Mouse (Mus musculus): ENCODE measurements at regions not wholly inside any gene's neighbourhood (a gene's known extent, or its start where the extent isn't known, plus 50 kb on each side); places are given as distances from the start of the nearest gene placed in this dataset.

DNA sequence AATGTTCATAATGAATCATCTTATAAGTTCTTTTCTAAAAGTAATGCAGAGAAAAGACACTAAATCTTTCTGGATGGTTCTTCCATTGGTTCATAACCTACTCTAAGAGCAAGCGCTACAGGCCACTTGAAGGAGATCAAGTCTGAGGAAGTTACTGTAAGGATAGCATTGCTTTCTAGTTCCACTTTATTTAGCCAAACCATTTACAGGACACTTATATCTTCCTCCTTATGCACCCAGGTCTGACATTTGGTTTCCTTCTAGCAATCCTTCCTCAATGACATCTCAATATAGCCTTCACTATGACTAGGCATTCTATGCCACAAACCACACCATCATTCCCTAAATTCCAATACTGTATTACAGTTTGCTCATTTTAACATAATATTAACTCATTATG lies 316.0 kb downstream of the Gm11361 start:
- no peak for DNase-seq (ENCODE audit: low spot score)

DNA sequence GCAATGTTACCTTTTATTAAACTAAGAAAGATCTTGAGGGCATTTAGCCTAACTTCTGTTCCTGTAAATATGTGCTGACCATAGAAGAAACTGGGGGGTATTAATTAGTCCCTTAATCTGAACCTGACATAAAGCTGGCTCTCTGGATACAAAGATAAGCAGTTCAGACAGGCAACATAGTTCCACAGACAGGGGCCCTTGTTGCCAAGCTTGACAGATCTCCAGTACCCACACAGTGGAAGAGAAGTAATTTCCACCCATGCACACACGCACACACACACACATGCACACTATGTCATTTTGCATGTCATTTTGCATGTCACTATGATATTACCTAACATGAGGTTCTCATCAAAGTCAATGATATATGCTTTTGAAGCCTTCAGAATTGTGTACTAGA lies 315.1 kb downstream of the Gm11361 start:
- no peak for DNase-seq (ENCODE audit: low spot score)

DNA sequence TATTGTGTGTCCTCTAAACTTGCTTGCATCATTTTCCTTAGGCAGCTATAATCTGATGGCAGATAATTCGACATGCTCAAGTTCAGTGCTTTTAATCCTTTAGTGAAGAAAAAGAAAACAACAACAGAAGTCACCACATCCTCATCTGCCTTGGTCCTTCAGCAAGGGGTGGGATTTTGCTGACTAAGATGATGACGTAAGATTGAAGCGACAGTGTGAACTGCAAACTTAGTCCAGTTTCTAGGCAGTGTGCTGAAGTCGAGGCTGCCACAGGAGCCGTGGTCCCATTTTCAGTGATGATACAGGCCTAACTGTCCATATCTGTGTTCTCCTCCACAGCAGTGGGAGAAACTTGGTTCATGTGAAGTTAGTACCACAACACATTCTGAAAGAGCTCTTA lies 314.4 kb downstream of the Gm11361 start:
- DNase-seq (ENCODE audit: low spot score) = no peak

DNA sequence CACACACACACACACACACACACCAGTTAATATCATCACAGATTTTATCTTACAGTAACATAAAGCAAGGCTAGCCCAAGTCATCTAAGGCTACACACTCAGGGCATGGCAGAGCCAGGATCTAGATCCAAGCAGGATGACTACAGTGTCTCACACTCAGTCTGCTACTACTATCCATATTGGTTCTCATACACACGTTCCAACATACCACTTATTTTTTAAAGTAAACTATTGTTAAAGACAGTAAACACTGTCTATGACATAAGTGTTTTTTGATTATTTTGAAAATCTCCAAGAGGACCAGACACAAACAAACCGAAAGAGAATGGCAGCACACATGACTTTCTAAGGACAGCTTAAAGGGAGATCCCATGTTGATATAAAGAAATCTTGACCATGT lies 306.3 kb downstream of the Gm11361 start:
- no peak for DNase-seq (ENCODE audit: low spot score)

DNA sequence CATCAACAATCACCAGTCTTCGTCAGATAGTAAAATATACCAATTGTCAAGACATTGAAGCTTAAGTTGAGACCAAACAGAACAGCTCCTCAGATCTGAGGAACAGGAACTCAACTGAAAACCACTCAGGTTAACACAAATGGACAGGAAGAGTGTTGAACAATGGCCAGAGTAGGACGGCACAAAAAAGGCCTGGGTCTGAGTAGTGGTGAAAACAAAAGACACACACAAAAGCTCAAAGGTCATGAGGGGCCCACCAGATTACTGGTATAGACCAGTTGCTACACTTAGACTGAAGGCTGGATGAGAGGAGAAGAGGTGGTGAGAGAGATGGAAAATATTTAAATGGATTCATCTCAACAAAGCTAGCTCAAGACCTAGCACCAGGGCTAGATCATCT lies 302.8 kb downstream of the Gm11361 start:
- DNase-seq (ENCODE audit: low spot score) = no peak

DNA sequence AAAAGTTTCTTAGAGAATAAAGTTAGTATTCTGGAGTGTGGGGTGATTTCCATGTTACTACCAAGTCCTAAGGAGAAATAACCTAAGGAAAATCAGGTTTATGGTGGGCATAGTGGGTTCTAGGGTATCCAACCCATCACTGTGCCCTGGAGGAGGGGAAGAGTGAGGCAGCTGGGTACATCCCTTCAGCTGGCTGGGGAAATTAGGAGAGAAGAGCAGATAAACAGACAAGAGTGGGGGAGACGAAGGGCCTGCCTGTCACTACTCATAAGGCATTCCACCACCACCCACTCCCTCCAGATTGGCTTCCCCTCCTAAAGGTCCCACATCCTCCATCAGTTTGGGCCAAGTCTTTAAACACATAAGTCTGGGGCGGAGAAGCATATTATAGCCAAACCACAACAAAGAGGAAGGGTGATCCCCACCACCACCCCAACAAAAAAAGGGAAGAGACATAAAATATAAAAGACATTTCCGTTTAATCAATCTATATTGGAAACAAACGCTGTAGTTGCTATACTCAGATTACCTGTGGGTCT lies 299.8 kb downstream of the Gm11361 start:
- DNase-seq (ENCODE audit: low spot score) = no peak

DNA sequence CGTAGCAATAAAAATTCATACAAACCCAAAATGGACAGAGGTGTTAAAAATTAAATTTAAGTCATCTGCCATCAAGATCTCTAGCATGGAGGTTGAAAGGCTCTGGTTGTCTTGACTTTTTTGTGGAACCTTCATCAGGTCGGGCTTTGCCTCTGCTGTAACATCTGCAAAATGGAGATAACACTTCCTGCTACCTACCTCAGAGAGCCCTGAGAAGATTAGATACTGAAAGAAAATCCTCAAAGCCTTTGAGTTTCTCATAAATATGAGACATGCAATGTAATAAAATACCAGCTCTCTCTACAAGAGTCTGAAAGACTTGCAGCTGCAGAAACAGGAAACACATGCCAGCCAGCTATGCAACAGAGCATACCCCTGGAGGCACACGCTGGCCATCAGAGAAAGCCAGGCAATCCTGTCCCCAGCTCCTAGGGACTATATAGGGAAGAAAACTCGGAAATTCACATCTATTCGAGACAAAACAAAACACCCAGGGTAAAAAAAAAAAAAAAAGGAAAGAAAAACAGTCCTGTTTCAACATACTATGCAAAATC lies 299.1 kb downstream of the Gm11361 start:
- DNase-seq (ENCODE audit: low spot score) = no peak

DNA sequence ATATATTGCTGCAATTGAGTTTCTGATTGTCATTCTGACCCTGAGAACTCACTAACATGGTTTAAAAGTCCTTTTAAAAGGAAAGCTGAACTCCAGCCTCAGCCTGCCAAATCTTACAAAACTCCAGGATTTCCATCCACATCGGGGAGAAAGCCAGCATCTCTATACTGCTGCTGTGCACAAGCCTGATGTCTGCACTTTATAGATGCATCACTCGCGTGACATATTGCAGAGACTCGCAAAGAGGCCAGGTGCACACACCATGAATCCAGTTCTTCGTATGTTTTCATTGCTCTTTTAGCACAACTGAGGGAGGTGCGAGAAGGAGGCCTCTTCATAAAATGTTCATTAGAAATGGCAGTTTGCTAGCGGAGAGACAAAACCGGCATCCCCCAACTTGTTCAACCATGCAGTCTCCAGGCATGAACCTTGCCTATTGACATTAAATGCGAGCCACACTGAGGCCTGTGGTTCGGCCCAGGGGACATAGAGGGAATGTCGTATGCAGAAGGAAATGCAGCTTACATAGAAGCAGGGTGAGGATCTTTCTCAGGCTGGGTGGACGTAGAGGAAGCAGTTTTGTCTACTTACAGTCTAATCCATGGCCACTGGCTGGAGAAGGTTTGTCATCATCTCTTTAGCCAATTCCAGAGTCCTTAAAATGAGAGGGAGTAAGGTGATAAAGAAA lies 297.0 kb downstream of the Gm11361 start:
- no peak for DNase-seq (ENCODE audit: low spot score)

DNA sequence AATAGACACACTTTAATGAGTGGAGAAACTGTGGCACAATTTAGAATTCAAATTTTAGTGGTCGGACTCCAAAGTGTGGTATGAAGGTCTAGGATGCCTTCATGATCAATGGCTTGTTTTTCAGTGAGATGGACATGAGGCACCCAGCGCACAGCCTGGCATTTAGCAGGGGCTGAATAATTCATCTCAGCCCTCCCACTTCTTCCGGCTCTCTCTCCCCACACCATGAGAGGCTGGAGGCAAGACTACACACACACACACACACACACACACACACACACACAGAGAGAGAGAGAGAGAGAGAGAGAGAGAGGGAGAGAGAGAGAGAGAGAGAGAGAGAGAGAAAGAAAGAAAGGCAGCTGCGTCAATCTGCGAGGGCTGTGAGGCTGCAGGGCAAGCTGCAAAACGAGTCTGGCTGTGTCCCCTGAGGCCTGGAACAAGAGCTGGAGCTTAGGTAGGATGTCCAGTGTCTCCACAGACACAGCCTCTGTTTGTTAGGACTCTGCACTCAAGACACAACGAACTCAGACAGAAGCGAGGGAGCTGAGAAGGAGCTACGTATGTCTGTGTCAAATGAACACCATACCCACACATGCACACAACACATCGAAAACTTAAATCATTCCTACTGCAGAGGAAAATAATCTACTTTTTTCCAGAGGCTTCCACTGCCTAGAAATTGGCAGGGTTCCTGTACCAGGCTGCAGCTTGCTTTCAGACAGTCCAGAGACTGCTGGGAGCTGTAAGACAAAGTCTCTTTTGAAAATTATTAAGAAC lies 295.8 kb downstream of the Gm11361 start:
- no peak for DNase-seq (ENCODE audit: low spot score)

DNA sequence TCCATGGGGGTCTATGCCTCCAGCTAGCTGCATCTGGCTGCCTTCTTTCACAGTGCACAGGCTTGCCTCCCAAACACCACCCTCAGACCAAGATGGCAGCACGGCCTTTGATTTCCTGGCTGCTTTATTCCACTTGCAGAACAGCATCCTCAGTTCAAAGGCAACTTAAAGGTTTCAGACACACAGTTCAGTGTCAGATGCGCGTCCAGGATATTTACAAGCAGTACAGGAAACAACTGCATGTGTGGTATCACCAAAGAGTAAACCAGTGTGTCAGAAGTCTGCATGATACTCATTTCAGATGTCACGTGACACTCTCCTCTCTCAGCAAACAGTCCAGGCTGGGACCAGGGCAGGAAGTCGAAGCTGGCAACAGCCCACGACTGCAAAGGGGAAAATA lies 294.2 kb downstream of the Gm11361 start:
- peak; percentile 1 for DNase-seq (ENCODE audit: low spot score)

DNA sequence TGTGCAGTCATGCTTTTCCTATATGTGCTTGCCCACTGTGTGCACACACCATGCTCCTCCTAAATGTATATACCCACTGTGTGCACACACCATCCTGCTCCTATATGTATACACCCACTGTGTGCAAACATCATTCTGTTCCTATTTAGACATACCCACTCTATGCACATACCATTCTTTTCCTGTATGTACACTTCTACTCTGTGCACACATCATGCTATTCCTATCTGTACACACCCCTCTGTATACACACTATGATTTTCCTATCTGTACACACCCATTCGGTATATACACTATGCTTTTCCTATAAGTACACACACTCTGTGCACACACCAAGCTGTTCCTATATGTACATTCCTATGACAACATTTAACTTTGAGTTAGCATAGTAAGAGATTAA lies 288.5 kb downstream of the Gm11361 start:
- DNase-seq (ENCODE audit: low spot score) = no peak

DNA sequence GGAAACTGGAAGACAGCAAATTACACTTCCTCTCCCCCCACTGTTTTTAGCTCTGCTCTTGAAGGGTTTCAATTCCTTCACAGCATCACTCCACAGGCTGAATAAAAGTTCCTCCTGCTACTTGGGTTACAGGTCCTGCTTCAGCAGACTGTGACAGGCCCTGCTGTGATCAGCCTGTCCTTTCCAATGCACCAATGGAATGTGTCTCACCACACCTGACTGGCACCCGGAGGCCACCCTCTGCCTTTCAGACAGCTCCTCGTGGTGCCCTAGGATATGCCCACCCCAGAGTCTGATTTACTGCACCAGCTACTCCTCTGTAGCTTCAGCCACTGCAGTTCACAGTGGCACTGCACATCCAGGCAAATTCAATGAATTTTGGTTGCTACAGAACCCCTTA lies 288.0 kb downstream of the Gm11361 start:
- DNase-seq (ENCODE audit: low spot score) = no peak

DNA sequence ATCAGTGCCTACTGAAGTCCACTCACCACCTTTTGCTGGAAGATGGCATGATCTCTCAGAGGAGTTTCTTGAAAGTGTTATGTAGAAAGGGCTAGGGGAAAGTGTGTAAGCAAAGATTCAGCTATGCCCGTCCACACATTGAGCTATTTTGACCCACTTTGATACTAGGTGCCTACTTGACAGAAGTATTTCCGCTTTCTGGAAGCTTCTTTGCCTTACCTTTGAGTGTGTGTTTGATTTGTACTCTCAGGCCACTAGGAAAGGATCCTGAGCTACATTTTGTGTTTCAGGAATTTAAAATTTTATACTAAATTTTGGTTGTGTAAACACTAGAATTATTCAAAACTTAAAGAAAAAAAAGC lies 287.5 kb downstream of the Gm11361 start:
- no peak for DNase-seq (ENCODE audit: low spot score)

DNA sequence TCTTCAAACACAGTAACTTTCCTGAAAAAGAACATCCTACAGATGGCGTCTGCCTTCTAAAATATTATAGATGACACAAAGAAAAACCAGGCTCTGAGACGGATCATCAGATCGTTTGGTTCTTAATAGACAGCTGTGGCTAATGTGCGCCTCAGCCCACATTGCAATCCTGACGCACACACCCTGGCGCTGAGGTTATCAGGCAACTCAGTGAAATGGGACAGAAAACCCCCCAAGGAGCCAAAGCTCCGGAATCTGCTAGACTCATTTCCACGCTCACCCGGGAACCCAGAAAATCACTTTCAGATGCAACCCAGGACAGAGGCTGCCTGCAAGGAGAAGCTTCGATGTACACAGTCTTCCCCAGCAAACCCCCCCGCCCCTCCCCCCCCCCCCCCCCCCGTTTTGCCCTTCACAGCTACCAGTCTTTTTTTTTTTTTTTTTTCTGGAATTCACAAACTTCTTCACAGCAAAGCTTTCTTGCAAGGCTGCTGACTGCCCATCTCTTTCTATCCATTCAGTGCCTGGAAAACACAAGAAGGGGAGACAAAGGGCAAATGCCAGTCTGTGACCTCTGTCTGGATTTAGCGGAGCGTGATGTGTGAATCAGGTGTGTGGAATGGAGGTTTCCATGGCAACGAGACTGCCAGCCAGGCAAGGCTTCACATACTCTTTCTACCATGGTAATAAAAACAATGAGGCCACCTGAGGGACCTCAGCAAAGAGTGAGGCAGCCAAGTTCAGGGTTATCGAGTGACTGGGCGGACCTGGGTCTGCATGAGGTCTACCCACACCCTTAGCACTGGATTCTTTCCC lies 286.9 kb downstream of the Gm11361 start:
- DNase-seq (ENCODE audit: low spot score) = no peak

DNA sequence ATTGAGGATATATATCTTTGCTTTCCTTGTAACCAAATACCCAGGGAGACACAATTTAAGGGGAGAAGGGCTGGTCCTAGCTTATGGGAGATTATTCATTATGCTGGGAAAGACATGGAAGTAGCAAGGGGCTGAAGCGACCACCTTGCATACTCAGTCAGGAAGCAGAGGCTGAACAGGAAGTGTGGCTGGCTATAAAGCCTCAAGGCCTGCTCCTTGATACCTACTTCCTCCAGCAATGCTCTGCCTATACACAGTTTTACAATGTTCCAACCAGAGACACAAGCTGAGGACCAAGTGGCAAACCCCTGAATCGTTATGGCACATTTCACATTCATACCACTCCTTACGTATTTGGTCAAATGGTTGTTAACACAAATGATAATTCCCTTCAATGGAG lies 284.3 kb downstream of the Gm11361 start:
- DNase-seq (ENCODE audit: low spot score) = no peak

DNA sequence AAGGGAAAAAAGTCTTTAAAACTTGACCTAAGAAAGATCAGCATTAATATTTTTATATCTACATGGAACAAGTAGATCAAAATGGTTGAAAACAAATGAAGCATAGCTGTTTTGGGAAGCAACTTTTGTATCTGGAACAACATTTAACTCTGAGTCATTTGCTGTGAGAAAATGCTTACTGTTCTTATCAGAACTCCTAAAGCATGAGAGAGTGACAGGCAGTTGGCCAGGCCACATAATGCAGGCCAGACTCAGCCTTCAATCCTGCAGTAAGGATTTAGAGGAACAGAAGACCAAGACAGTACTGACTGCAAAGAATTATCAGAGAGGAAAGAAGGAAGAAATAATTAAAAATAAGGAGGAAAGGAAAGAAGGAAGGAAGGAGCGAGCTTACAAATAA lies 275.8 kb downstream of the Gm11361 start:
- no peak for DNase-seq (ENCODE audit: low spot score)

DNA sequence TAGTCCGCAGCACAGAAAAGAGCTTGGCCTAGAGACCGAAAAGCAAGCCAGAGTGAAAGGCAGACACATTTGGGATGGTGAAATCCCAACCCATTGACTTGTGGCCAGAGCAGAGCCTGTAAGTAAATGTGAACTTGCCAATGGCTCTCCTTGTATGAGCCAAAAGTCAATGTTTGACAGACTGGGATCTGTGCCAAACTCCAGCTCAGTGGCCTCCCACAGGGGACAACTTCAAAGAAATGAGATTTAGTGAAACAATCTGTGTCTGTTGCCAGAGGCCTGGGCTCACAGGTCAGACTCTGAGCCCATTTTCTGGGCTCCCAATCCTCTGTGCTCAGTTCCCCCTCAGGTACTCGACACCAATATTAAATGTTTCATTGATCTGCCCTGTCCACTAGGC lies 274.9 kb downstream of the Gm11361 start:
- DNase-seq (ENCODE audit: low spot score) = no peak

DNA sequence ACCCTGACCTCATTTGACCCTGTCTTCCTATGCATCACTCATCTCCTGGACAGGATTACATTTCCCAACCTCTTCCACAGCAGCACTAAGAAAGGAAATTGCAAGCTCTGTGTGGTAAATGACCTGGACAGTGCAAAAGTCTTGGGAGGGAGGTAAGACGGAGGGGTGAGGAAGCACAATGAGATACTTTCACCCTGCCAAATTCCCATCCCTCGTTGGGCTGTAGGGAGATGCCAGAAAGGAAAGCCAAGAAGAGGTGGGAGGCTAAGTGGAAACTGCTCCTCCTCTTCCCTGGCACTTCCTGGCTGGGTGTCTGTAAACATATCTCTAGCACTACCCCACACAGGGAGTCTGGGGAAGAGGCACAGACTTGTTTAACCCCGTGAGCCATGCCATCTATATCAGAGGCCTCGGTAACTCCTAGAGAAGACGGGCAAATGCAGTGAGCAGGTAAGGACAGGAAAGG lies 274.2 kb downstream of the Gm11361 start:
- DNase-seq (ENCODE audit: low spot score) = no peak

DNA sequence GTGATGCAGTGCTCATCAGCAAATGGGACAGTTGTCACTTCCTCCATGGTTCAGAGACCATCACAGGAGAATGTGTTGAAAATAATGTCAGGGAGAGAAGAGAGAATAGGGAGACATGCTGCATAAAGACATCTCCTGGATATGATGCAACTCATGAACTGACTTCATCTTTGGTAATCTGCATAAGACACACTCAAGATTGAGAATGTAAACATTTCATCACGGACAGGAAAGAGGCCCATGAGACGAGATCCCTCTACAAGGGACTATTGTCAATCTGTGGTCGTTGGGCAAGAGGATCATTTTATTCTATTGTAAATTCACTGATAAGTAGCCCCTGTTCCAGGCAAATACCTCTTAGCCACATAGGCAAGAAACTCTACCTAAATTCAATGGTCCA lies 273.6 kb downstream of the Gm11361 start:
- DNase-seq (ENCODE audit: low spot score) = no peak

DNA sequence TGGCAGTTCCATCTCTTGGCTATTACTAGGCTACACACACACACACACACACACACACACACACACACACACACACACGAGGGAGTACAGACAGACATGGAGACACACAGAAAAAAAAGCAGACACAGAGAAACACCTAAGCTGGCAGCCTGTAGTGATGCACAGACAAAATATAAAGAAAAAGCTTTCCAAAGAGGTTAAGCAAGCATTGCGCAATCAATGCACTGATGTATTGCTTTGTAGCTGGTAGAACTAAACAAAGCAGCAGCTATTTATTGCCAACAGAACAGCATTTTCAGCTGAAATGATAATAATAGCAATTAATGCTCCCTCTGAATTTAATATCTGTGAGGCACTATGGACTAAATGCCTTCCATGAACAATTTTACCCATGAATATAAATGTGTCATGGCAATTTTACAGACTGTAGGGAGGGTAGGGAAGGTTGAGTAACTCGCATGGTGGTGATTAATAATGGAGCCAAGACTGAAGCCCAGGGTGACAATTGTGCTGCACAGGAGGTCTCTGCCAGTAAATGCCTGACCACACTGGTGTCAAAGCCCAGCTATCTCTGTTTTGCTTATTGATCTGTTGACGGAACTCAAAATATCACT lies 271.7 kb downstream of the Gm11361 start:
- no peak for DNase-seq (ENCODE audit: low spot score)

DNA sequence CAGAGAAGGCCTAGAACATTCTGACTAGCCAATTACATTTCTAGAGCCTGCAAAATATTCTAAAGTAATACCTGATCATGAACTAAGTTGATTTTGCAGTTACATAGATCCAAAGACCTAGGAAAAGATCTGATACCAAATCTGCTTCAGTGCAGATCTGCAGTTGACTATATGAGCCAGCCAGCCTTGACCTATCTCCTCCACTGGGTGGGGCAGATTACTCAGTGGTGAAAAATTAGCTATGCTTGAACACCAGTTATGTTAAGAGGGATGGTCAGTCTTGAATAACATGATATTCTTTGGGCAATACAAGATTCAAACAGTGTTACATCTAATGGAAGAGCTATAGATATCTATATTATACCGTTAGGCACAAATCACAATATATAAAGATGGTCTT lies 269.0 kb downstream of the Gm11361 start:
- no peak for DNase-seq (ENCODE audit: low spot score)

DNA sequence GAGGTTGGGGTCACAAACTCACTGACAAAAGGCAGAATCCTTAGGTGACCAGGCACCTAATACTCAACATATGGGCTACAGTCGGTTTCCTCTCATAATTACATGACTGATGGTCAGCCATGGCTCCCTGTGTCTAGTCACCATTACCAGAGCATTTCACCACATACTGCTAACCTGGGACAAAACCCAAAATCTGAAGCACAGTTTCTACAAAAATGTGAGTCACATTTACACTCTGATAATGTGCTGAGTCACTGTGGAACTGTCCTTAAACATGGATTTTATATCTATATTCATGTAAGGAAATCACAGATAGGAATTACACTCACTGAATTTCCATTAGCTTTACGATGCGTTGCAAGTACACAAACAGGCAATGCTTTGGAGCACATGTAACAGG lies 267.1 kb downstream of the Gm11361 start:
- no peak for DNase-seq (ENCODE audit: low spot score)

Data from spleen, adult 12 weeks (tissue).